Mouse (Mus musculus) hindbrain, embryonic 13.5 days (tissue): Measurements from ENCODE around the gene Sorcs3. TPM values are rescaled to one million over a fixed set of nuclear protein-coding genes. Genes with fewer than 3 reads are reported as not detected.
A peak's percentile ranks its signal among the peaks of the same experiment; 100 is the strongest.

Experiments
- ATAC-seq: fragments of 200-750 bp; cut with Nextera tagmentation; 2 replicates; pipeline ENCODE4 v1.8.0; 2017; ENCODE audit warnings: moderate TSS enrichment; ENCODE audit not compliant: low FRiP score
- H3K27ac ChIP-seq: fragments of 300-500 bp; sonication (generic); 2 replicates; pipeline ENCODE4 v1.5.1; 2015; ENCODE audit warnings: inconsistent platforms, mild to moderate bottlenecking, moderate library complexity
- H3K27me3 ChIP-seq: fragments of 300-500 bp; sonication (generic); 2 replicates; pipeline ENCODE4 v1.6.1; 2015; ENCODE audit warnings: mild to moderate bottlenecking, inconsistent platforms
- H3K36me3 ChIP-seq: fragments of 300-500 bp; sonication (generic); 2 replicates; pipeline ENCODE4 v1.6.1; 2015; ENCODE audit warnings: mild to moderate bottlenecking, inconsistent platforms
- H3K4me1 ChIP-seq: fragments of 300-500 bp; sonication (generic); replicated peaks from 2 replicates; pipeline ENCODE4 v1.6.1; 2015; ENCODE audit warnings: inconsistent platforms
- H3K4me2 ChIP-seq: fragments of 300-500 bp; sonication (generic); 2 replicates; pipeline ENCODE4 v1.6.1; 2015; ENCODE audit warnings: inconsistent platforms, mild to moderate bottlenecking, moderate library complexity
- H3K4me3 ChIP-seq: fragments of 300-500 bp; sonication (generic); 2 replicates; pipeline ENCODE4 v1.5.1; 2015; ENCODE audit warnings: mild to moderate bottlenecking, inconsistent platforms
- H3K9ac ChIP-seq: fragments of 300-500 bp; sonication (generic); 2 replicates; pipeline ENCODE4 v1.6.1; 2015; ENCODE audit warnings: mild to moderate bottlenecking, inconsistent platforms
- H3K9me3 ChIP-seq: fragments of 300-500 bp; sonication (generic); 2 replicates; pipeline ENCODE4 v1.6.1; 2016; ENCODE audit warnings: inconsistent platforms
- WGBS: fragments of 180-500 bp; shearing (Covaris S2); methylation state at CpG from one replicate; pipeline ENCODE4 v1.1.7; 2015; 5-methylcytosine and 5-hydroxymethylcytosine counted together
- polyA plus RNA-seq: library from polyadenylated mRNA; unstranded; fragments of >200 nt; fragmentation: Nextera tagmentation; extraction: Ambion mirVana; gene quantifications from 2 replicates; pipeline ENCODE4 v1.2.1, GENCODE M21; 2015

The Sorcs3 gene
- polyA plus RNA-seq, 1 experiment from 2014 or later = 10.9 TPM

GRCm38 (mm10) chr19:48478864-48479263, 273.0 kb downstream of the Sorcs3 start:
- Histone ChIP-seq H3K4me3 (no peak overlapping the region), H3K27ac (no peak overlapping the region), H3K4me2 (no peak overlapping the region), H3K9ac (no peak overlapping the region), H3K27me3 (no peaks in the 10 kb centered on the region), H3K4me1 (peaks cover 8% of the 10 kb centered on the region; the same call in 1 of the 2 replicates), H3K36me3 (no peaks in the 10 kb centered on the region), H3K9me3 (no peaks in the 10 kb centered on the region)
- WGBS = 45% methylated on average over 2 of the region's 2 CpGs
- no peak for ATAC-seq

GRCm38 (mm10) chr19:48482946-48483345, 277.1 kb downstream of the Sorcs3 start:
- no peak overlapping the region for H3K4me3 ChIP-seq
- no peak overlapping the region for H3K27ac ChIP-seq
- ATAC-seq = no peak
- no peak overlapping the region for H3K4me2 ChIP-seq
- no peaks in the 10 kb centered on the region for H3K36me3 ChIP-seq
- H3K27me3 ChIP-seq = no peaks in the 10 kb centered on the region
- H3K9ac ChIP-seq = no peak overlapping the region
- WGBS = 56% methylated on average over 3 of the region's 3 CpGs
- peaks cover 4% of the 10 kb centered on the region; the same call in 1 of the 2 replicates for H3K4me1 ChIP-seq
- H3K9me3 ChIP-seq = no peaks in the 10 kb centered on the region

GRCm38 (mm10) chr19:48491111-48491510, 285.3 kb downstream of the Sorcs3 start:
- Histone ChIP-seq H3K27me3 (no peaks in the 10 kb centered on the region), H3K27ac (no peak overlapping the region), H3K4me3 (no peak overlapping the region), H3K4me1 (0 out of 2 replicates have a peak, but pooled peaks cover 7% of the 10 kb centered on the region), H3K36me3 (no peaks in the 10 kb centered on the region), H3K4me2 (no peak overlapping the region), H3K9ac (no peak overlapping the region), H3K9me3 (no peaks in the 10 kb centered on the region)
- no peak for ATAC-seq
- 47% methylated on average over 3 of the region's 3 CpGs for WGBS

- Histone ChIP-seq H3K27ac (no peak overlapping the region), H3K36me3 (no peaks in the 10 kb centered on the region), H3K9me3 (no peaks in the 10 kb centered on the region), H3K9ac (no peak overlapping the region), H3K27me3 (no peaks in the 10 kb centered on the region), H3K4me1 (peaks cover 8% of the 10 kb centered on the region; the same call in 1 of the 2 replicates), H3K4me3 (no peak overlapping the region), H3K4me2 (no peak overlapping the region)
- 72% methylated on average over 2 of the region's 2 CpGs for WGBS
- ATAC-seq = no peak
Observed at GRCm38 (mm10) chr19:48503896-48504620, 298.2 kb downstream of the Sorcs3 start.

GRCm38 (mm10) chr19:48523803-48524202, 318.0 kb downstream of the Sorcs3 start:
- WGBS = 96% methylated on average over 7 of the region's 7 CpGs
- no peaks in the 10 kb centered on the region for H3K27me3 ChIP-seq
- H3K4me1 ChIP-seq = peaks cover 18% of the 10 kb centered on the region; the same call in 1 of the 2 replicates
- peak overlapping the region; percentile 65; the same call in 1 of the 2 replicates for H3K27ac ChIP-seq
- no peak for ATAC-seq
- H3K4me3 ChIP-seq = no peak overlapping the region
- H3K9ac ChIP-seq = no peak overlapping the region
- no peaks in the 10 kb centered on the region for H3K36me3 ChIP-seq
- no peaks in the 10 kb centered on the region for H3K9me3 ChIP-seq
- H3K4me2 ChIP-seq = no peak overlapping the region

- peak overlapping the region; percentile 65 for H3K27ac ChIP-seq
- ATAC-seq = peak; percentile 79; the same call in 1 of the 2 replicates
- 33% methylated on average over 9 of the region's 9 CpGs for WGBS
Observed at GRCm38 (mm10) chr19:48524527-48525214, 318.8 kb downstream of the Sorcs3 start.

GRCm38 (mm10) chr19:48533582-48533981, 327.8 kb downstream of the Sorcs3 start:
- WGBS = 91% methylated on average over 4 of the region's 4 CpGs
- ATAC-seq = no peak
- Histone ChIP-seq H3K9ac (no peak overlapping the region), H3K4me1 (peaks cover 7% of the 10 kb centered on the region), H3K4me2 (no peak overlapping the region), H3K9me3 (no peaks in the 10 kb centered on the region), H3K4me3 (no peak overlapping the region), H3K27me3 (no peaks in the 10 kb centered on the region), H3K27ac (no peak overlapping the region), H3K36me3 (no peaks in the 10 kb centered on the region; the same call in 1 of the 2 replicates)

More at GRCm38 (mm10) chr19:48524527-48525214, 318.8 kb downstream of the Sorcs3 start:
- no peak overlapping the region for H3K4me3 ChIP-seq
- H3K27me3 ChIP-seq = no peaks in the 10 kb centered on the region
- no peaks in the 10 kb centered on the region for H3K9me3 ChIP-seq
- peak overlapping the region; percentile 6; the same call in 1 of the 2 replicates for H3K4me2 ChIP-seq
- H3K9ac ChIP-seq = no peak overlapping the region
- peaks cover 18% of the 10 kb centered on the region; the same call in 1 of the 2 replicates for H3K4me1 ChIP-seq
- H3K36me3 ChIP-seq = no peaks in the 10 kb centered on the region; the same call in 1 of the 2 replicates

GRCm38 (mm10) chr19:48544294-48544693, 338.5 kb downstream of the Sorcs3 start:
- Histone ChIP-seq H3K4me1 (peaks cover 15% of the 10 kb centered on the region; the same call in 1 of the 2 replicates), H3K4me2 (no peak overlapping the region)
- no peak for ATAC-seq

GRCm38 (mm10) chr19:48545421-48546132, 339.8 kb downstream of the Sorcs3 start:
- ATAC-seq = no peak
- WGBS = 73% methylated on average over 7 of the region's 7 CpGs
- Histone ChIP-seq H3K36me3 (no peaks in the 10 kb centered on the region), H3K9ac (no peak overlapping the region), H3K27me3 (no peaks in the 10 kb centered on the region), H3K27ac (no peak overlapping the region), H3K4me1 (peaks cover 10% of the 10 kb centered on the region; the same call in 1 of the 2 replicates), H3K4me2 (no peak overlapping the region), H3K4me3 (no peak overlapping the region), H3K9me3 (no peaks in the 10 kb centered on the region)

More at GRCm38 (mm10) chr19:48544294-48544693, 338.5 kb downstream of the Sorcs3 start:
- H3K4me3 ChIP-seq = no peak overlapping the region
- H3K27me3 ChIP-seq = no peaks in the 10 kb centered on the region
- no peak overlapping the region for H3K9ac ChIP-seq
- H3K9me3 ChIP-seq = no peaks in the 10 kb centered on the region
- H3K27ac ChIP-seq = no peak overlapping the region
- no peaks in the 10 kb centered on the region for H3K36me3 ChIP-seq

GRCm38 (mm10) chr19:48546133-48546448, 340.3 kb downstream of the Sorcs3 start:
- Histone ChIP-seq H3K4me2 (no peak overlapping the region), H3K9me3 (no peaks in the 10 kb centered on the region), H3K4me1 (peaks cover 10% of the 10 kb centered on the region; the same call in 1 of the 2 replicates), H3K4me3 (no peak overlapping the region), H3K36me3 (no peaks in the 10 kb centered on the region), H3K27me3 (no peaks in the 10 kb centered on the region), H3K27ac (no peak overlapping the region), H3K9ac (no peak overlapping the region)
- 93% methylated on average over 2 of the region's 2 CpGs for WGBS
- no peak for ATAC-seq

GRCm38 (mm10) chr19:48548143-48548881, 342.5 kb downstream of the Sorcs3 start:
- H3K9ac ChIP-seq = no peak overlapping the region
- H3K27ac ChIP-seq = no peak overlapping the region
- no peak overlapping the region for H3K4me3 ChIP-seq
- WGBS = 30% methylated on average over 9 of the region's 9 CpGs
- H3K36me3 ChIP-seq = no peaks in the 10 kb centered on the region
- peaks cover 10% of the 10 kb centered on the region; the same call in 1 of the 2 replicates for H3K4me1 ChIP-seq
- no peaks in the 10 kb centered on the region for H3K27me3 ChIP-seq
- no peaks in the 10 kb centered on the region for H3K9me3 ChIP-seq
- H3K4me2 ChIP-seq = no peak overlapping the region
- no peak for ATAC-seq
